ENCODE assay signal across 8 mouse cellular contexts in the genomic region with DNA sequence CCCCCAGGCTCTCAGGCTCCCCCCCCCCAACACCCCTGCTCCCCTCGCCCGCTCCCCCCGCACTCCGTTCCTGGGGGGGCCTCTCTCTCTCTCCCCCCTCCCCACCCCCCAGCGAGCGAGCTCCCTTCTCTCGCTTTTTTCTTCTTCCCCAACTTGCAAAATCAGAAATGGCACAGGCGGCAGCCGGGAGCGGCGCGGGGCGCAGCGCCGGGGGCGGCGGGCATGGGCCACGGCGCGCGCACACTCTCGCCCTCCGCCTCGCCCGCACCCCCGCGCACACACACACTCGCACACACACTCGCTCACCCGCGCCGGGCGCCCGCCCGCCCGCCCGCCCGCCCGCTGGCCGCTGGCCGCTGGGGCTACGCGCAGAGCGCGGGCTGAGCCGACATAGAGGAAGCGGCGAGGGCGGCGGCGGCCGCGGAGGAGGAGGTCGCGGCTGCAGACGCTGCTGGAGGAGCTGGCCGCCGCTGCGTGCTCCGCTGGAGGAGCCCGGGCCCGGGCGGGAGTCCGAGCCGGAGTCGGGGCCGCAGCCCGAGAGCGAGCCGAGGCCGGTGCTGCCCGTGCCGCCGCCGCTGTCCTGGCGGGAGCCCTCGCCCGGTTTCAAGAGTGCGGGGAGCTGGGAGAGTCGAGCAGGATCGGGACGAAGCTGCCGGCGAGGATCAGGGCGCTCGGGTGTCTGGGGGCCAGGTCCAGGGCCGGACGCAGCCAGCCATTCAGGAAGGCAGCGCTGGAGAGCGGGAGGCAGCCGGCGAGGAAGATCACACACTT. TPM values are rescaled to one million over a fixed set of nuclear protein-coding genes. Genes with fewer than 3 reads are reported as not detected.
DNase-seq lines count a peak whose midpoint lies in the region; ATAC-seq lines count a peak whose summit lies in the region.

No protein-coding gene starts in this region.

- peaks cover 7% of the 10 kb centered on the region for H3K27me3 ChIP-seq in forebrain, embryonic 11.5 days (ENCODE audit: control insufficient read depth, insufficient read depth, low read length)
- no peaks in the 10 kb centered on the region for H3K27me3 ChIP-seq in hindbrain, embryonic 14.5 days (ENCODE audit: control insufficient read depth, insufficient read depth, low read length)
- H3K27me3 ChIP-seq in liver, embryonic 12.5 days (replicated peaks): peaks cover 96% of the 10 kb centered on the region
- H3K27me3 ChIP-seq in neural tube, embryonic 14.5 days (ENCODE audit: control insufficient read depth, insufficient read depth, low read length): no peaks in the 10 kb centered on the region

- DNase-seq in ovary, postnatal 36 days (ENCODE audit: low spot score): peak; percentile 63
- DNase-seq in ovary, adult 18-20 months (ENCODE audit: low spot score): no peak
- peak; percentile 61 to 73 for DNase-seq in adrenal gland, postnatal 36 days
- peak; percentile 88 for DNase-seq in forebrain, embryonic 11.5 days (ENCODE audit: low spot score)
- DNase-seq in hindbrain, embryonic 14.5 days (ENCODE audit: low spot score): peak; percentile 56
- DNase-seq in c-Kit-positive CD71-positive TER-119-positive erythroid progenitor cells, embryonic 14.5 days (ENCODE audit: low spot score): no peak

- ATAC-seq in forebrain, embryonic 11.5 days (replicated peaks; ENCODE audit: low FRiP score): peak; percentile 4; the same call in 1 of the 2 replicates
- peak; percentile 13 for ATAC-seq in hindbrain, embryonic 14.5 days (ENCODE audit: low FRiP score)
- no peak for ATAC-seq in liver, embryonic 12.5 days
- peak; percentile 9 for ATAC-seq in neural tube, embryonic 14.5 days (ENCODE audit: low read depth)

- peak overlapping the region; percentile 58 for H3K4me2 ChIP-seq in forebrain, embryonic 11.5 days (ENCODE audit: low read depth, low read length, severe bottlenecking)
- H3K4me2 ChIP-seq in hindbrain, embryonic 14.5 days (replicated peaks): peak overlapping the region; percentile 90
- H3K4me2 ChIP-seq in liver, embryonic 12.5 days: peak overlapping the region; percentile 71
- H3K4me2 ChIP-seq in neural tube, embryonic 14.5 days (ENCODE audit: low read depth, low read length): peak overlapping the region; percentile 84

- peak overlapping the region; percentile 89 for H3K4me3 ChIP-seq in forebrain, embryonic 11.5 days (ENCODE audit: low read depth, low read length)
- H3K4me3 ChIP-seq in hindbrain, embryonic 14.5 days (replicated peaks; ENCODE audit: low read length): peak overlapping the region; percentile 99
- peak overlapping the region; percentile 59 for H3K4me3 ChIP-seq in liver, embryonic 12.5 days
- H3K4me3 ChIP-seq in neural tube, embryonic 14.5 days (ENCODE audit: low read depth, low read length): peak overlapping the region; percentile 91

- no peaks in the 10 kb centered on the region for H3K9me3 ChIP-seq in forebrain, embryonic 11.5 days (ENCODE audit: control insufficient read depth, low read length)
- no peaks in the 10 kb centered on the region for H3K9me3 ChIP-seq in hindbrain, embryonic 14.5 days (ENCODE audit: control insufficient read depth, low read length)
- H3K9me3 ChIP-seq in liver, embryonic 12.5 days (replicated peaks): no peaks in the 10 kb centered on the region
- no peaks in the 10 kb centered on the region for H3K9me3 ChIP-seq in neural tube, embryonic 14.5 days (ENCODE audit: control insufficient read depth, low read length)

- under 1% methylated on average over 53 of the region's 92 CpGs for WGBS in forebrain, embryonic 11.5 days
- WGBS in hindbrain, embryonic 14.5 days: under 1% methylated on average over 64 of the region's 92 CpGs
- 2% methylated on average over 56 of the region's 92 CpGs for WGBS in liver, embryonic 12.5 days (ENCODE audit: insufficient replicate concordance)
- WGBS in neural tube, embryonic 14.5 days: 0% methylated on average over 20 of the region's 92 CpGs

- no peaks in the 10 kb centered on the region; the same call in 1 of the 2 replicates for H3K36me3 ChIP-seq in forebrain, embryonic 11.5 days (ENCODE audit: control insufficient read depth, insufficient read depth, low read length)
- peaks cover 16% of the 10 kb centered on the region for H3K36me3 ChIP-seq in hindbrain, embryonic 14.5 days (replicated peaks; ENCODE audit: control insufficient read depth, insufficient read depth)
- H3K36me3 ChIP-seq in liver, embryonic 12.5 days: no peaks in the 10 kb centered on the region
- peaks cover 3% of the 10 kb centered on the region; the same call in 1 of the 2 replicates for H3K36me3 ChIP-seq in neural tube, embryonic 14.5 days (ENCODE audit: control insufficient read depth, insufficient read depth, low read length)

- peak overlapping the region; percentile 100 for H3K9ac ChIP-seq in forebrain, embryonic 11.5 days (ENCODE audit: low read length)
- H3K9ac ChIP-seq in hindbrain, embryonic 14.5 days: peak overlapping the region; percentile 100
- peak overlapping the region; percentile 64 for H3K9ac ChIP-seq in liver, embryonic 12.5 days
- peak overlapping the region; percentile 99 for H3K9ac ChIP-seq in neural tube, embryonic 14.5 days (replicated peaks; ENCODE audit: low read depth, low read length)

- H3K4me1 ChIP-seq in forebrain, embryonic 11.5 days (replicated peaks; ENCODE audit: control insufficient read depth, insufficient read depth, low read length): peaks cover under 1% of the 10 kb centered on the region; the same call in 1 of the 2 replicates
- H3K4me1 ChIP-seq in hindbrain, embryonic 14.5 days (replicated peaks; ENCODE audit: control insufficient read depth, insufficient read depth, low read length): peaks cover under 1% of the 10 kb centered on the region
- peaks cover 10% of the 10 kb centered on the region for H3K4me1 ChIP-seq in liver, embryonic 12.5 days
- H3K4me1 ChIP-seq in neural tube, embryonic 14.5 days (ENCODE audit: control insufficient read depth, insufficient read depth, low read length): no peaks in the 10 kb centered on the region

- H3K27ac ChIP-seq in forebrain, embryonic 11.5 days (ENCODE audit: low read depth, low read length): peak overlapping the region; percentile 100
- H3K27ac ChIP-seq in hindbrain, embryonic 14.5 days: peak overlapping the region; percentile 100
- peak overlapping the region; percentile 78 for H3K27ac ChIP-seq in liver, embryonic 12.5 days
- peak overlapping the region; percentile 99 for H3K27ac ChIP-seq in neural tube, embryonic 14.5 days (ENCODE audit: low read depth, low read length)

RNA-seq across cellular contexts. Expression of a gene that starts 0.5 kb away (rescaled TPM):
- total RNA-seq in adrenal gland, postnatal 36 days (2021): 10 to 100 TPM; 17.8 to 33.0 TPM
- 110 and 122 TPM in 2 replicates for polyA plus RNA-seq in forebrain, embryonic 11.5 days (2014; fragmentation: Nextera tagmentation; extraction: Ambion mirVana)
- 64.3 and 70.7 TPM in 2 replicates for polyA plus RNA-seq in hindbrain, embryonic 14.5 days (2014; fragmentation: Nextera tagmentation; extraction: Ambion mirVana)
- polyA plus RNA-seq in liver, embryonic 12.5 days (2016; fragmentation: Nextera tagmentation; extraction: Ambion mirVana): 1.5 and 1.7 TPM in 2 replicates
- polyA plus RNA-seq in neural tube, embryonic 14.5 days (2014; fragmentation: Nextera tagmentation; extraction: Ambion mirVana): 48.6 and 50.3 TPM in 2 replicates

Comparison
In these comparisons a context has a peak if more than half of its experiments do, and no peak if none do; other contexts are left out.
1. DNase-seq: peak in ovary, postnatal 36 days (single experiment), adrenal gland, postnatal 36 days (2 of 2), forebrain, embryonic 11.5 days (single experiment) and hindbrain, embryonic 14.5 days (single experiment); none in ovary, adult 18-20 months (single experiment) and c-Kit-positive CD71-positive TER-119-positive erythroid progenitor cells, embryonic 14.5 days (single experiment).
2. RNA of a gene that starts 0.5 kb away (polyA plus RNA-seq): 110 to 122 TPM in forebrain, embryonic 11.5 days, 64.3 to 70.7 TPM in hindbrain, embryonic 14.5 days and 48.6 to 50.3 TPM in neural tube, embryonic 14.5 days; 1.5 to 1.7 TPM in liver, embryonic 12.5 days; every median in the first group is over 10 times any median in the second.
3. Peak in every context shown above with its lines, with median percentiles within 50 percentile points of each other: H3K27ac ChIP-seq, H3K4me2 ChIP-seq, H3K4me3 ChIP-seq and H3K9ac ChIP-seq.